Mouse (Mus musculus) megakaryocyte, adult 5-6 weeks (primary cell): Measurements from ENCODE around the gene Tal1. TPM values are rescaled to one million over a fixed set of nuclear protein-coding genes. Genes with fewer than 3 reads are reported as not detected.

Source experiments
- ATAC-seq: 2 replicates; pipeline ENCODE4 v1.8.0; 2016; ENCODE audit warnings: mild to moderate bottlenecking, inconsistent platforms; ENCODE audit not compliant: poor library complexity, severe bottlenecking
- total RNA-seq, 2 experiments: library from RNA; stranded (forward) in 1 of 2; stranded (reverse) in 1 of 2; fragments of 153-499, 151-499 nt in 1 of 2; fragments of 221-1000, 200-1000 nt in 1 of 2; gene quantifications; 2 replicates each; pipeline versions ENCODE4 v1.2.3 to v1.2.4; 2015 to 2017

Tal1 gene
- total RNA-seq, 2 experiments from 2014 or later = 1.8 to 2.2 TPM

DNA sequence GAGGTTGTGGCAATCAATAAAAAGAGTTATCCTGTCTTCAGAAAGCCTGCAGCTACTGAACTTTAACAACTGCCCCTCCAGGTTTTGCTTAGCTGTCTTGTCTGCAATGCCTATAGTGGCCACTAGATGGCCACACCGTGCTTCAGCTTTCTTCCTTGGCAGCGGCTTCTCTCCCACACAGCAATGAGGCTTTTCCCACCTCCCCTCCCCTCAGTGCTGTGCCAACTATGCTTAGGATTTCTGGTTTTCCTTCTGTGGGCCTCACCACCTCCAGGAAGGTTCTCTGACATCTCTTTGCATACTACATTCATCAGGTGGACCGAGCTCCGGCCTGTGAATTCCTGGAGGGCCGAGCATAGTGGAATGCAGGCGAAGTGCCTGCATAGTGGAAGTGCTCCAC, 45.5 kb downstream of the Tal1 start:
- peak; percentile 90 for ATAC-seq

DNA sequence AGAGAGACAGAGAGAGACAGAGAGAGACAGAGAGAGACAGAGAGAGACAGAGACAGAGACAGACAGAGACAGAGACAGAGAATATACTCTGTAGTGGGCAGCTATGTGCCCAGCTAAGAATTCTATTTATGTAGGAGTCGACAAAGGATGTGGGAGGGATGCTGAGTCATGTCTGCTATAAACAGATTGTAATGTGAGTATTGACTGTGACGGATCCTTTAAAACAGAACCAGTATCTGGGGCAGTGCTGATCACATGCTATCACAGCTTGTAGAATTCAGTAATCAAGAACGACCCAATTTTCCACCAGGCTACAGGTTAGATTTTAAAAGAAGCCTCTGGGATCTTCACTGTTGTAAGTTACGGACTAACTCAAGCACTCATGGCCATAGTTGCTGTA, 47.3 kb downstream of the Tal1 start:
- no peak for ATAC-seq

DNA sequence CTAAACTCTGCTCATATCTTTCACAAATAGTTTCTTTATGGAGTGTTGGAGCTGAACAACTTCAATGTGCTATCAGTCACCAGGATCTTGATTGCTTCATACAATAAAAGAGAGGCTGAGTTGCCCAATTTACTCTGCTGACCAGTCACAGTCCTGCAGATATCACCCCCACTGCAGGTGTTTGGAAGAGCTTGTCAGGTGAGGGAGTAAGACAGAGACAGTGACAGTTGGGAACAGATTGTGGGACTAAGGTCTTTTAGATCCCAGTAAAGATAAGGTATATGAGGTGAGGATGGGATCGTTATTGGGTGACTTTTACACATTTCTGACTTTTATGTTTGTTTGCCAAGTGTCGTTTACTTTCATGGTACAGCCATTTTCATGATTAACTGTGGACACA, 54.9 kb downstream of the Tal1 start:
- no peak for ATAC-seq

DNA sequence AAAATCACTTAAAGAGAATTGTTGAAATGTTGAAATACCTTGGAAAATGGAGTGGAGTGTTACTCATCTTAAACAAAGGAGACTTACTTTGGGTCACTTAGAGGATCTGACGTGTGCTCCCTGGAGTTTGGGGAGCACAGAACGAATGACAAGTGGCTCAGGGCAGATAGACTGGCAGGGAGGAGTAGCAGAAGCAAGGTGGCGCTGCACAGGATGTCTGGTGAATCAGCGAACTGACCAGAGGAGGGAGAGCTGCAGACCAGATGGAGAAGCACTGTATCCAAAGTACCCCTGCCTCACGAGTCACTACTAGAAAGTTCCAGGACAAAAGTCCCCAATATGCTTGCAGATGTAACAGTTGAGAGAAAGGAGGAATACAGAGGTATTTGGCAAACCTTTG, 57.0 kb downstream of the Tal1 start:
- ATAC-seq = peak; percentile 37; the same call in 1 of the 2 replicates

DNA sequence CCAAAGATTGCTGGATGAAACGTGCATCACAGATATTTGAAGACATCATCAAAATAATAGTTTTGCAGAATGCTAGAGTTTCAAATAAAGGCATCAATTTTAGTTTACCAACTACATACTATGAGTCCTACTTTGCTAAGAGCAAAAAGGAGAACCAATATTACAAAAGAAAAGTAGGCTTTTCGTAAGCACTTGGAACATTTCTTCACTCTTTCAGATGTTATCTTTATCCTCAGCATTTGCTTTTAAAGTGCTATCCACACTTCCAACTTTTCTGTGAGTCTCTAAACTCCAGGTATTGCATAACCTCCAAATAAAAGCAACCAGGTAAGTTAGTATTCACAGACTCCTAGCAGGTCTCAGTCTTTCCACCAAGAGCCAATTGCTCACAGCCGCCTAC, 63.4 kb downstream of the Tal1 start:
- ATAC-seq = peak; percentile 70

DNA sequence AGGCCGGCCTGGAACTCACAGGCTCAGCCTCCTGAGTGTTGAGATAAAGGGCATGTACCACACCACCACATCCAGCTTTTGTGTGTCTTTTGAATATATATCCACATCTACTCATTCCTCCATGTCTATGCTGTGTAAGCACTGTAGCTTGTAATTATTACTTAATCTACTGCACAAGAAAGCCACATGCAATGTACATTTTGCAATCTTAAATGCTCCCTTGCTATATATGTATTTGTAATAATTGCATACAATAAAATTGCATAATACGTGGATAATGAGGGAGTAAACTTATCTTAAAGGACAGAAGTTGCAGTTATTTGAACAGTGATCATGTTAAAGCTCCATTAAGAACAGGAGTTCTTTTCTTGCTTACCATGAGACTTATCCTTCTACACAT, 64.9 kb downstream of the Tal1 start:
- 0 out of 2 replicates have a peak, but pooled peaks have one; percentile 10 for ATAC-seq

Other genes with a start within 250 kb of the Tal1 start
- gene Gm12830, start 234.7 kb upstream of the Tal1 start, total RNA-seq (2015) = not detected in 2 replicates
- not detected in 2 replicates for gene Gm12830, start 234.7 kb upstream of the Tal1 start, total RNA-seq (2017)
- 0.42 and 0.66 TPM in 2 replicates for gene Foxd2, start 147.6 kb upstream of the Tal1 start, total RNA-seq (2015)
- 0.66 and 0.77 TPM in 2 replicates for gene Foxd2, start 147.6 kb upstream of the Tal1 start, total RNA-seq (2017)
- not detected in 2 replicates for gene Foxe3, start 130.4 kb upstream of the Tal1 start, total RNA-seq (2015)
- not detected in 2 replicates for gene Foxe3, start 130.4 kb upstream of the Tal1 start, total RNA-seq (2017)
- gene Cmpk1, start 69.2 kb upstream of the Tal1 start, total RNA-seq (2015) = 93.3 and 118 TPM in 2 replicates
- gene Cmpk1, start 69.2 kb upstream of the Tal1 start, total RNA-seq (2017) = 253 and 262 TPM in 2 replicates
- gene Stil, start 56.3 kb upstream of the Tal1 start, total RNA-seq (2015) = 36.2 and 37.6 TPM in 2 replicates
- gene Stil, start 56.3 kb upstream of the Tal1 start, total RNA-seq (2017) = 13.9 and 16.7 TPM in 2 replicates
- 1.5 and 2.8 TPM in 2 replicates for gene Pdzk1ip1, start 32.3 kb downstream of the Tal1 start, total RNA-seq (2015)
- gene Pdzk1ip1, start 32.3 kb downstream of the Tal1 start, total RNA-seq (2017) = 0.33 and 0.53 TPM in 2 replicates
- not detected in 2 replicates for gene Cyp4x1, start 77.9 kb downstream of the Tal1 start, total RNA-seq (2015)
- not detected in 2 replicates for gene Cyp4x1, start 77.9 kb downstream of the Tal1 start, total RNA-seq (2017)
- gene Cyp4a29, start 185.7 kb downstream of the Tal1 start, total RNA-seq (2015) = not detected in 2 replicates
- gene Cyp4a29, start 185.7 kb downstream of the Tal1 start, total RNA-seq (2017) = not detected in 2 replicates
- gene Cyp4a12a, start 242.6 kb downstream of the Tal1 start, total RNA-seq (2015) = not detected in 2 replicates
- not detected in 2 replicates for gene Cyp4a12a, start 242.6 kb downstream of the Tal1 start, total RNA-seq (2017)